Mouse (Mus musculus) liver, postnatal 0 days (tissue): ENCODE measurements around the gene Nav2. TPM values are rescaled to one million over a fixed set of nuclear protein-coding genes. Genes with fewer than 3 reads are reported as not detected.

Experiments
- ATAC-seq: fragments of 200-750 bp; cut with Nextera tagmentation; 2 replicates; pipeline ENCODE4 v1.8.0; 2017; ENCODE audit warnings: mild to moderate bottlenecking, moderate library complexity
- DNase-seq: peaks from one replicate; pipeline ENCODE4 v3.0.0-alpha.2; 2016
- H3K27ac ChIP-seq: fragments of 300-500 bp; sonication (generic); 2 replicates; pipeline ENCODE4 v1.5.1; 2014; ENCODE audit warnings: antibody characterized with exemption, moderate library complexity, mild to moderate bottlenecking, low read depth
- H3K27me3 ChIP-seq: fragments of 300-500 bp; sonication (generic); 2 replicates; pipeline ENCODE4 v1.6.1; 2014; ENCODE audit warnings: low read length, control low read depth, mixed read lengths; ENCODE audit not compliant: insufficient read depth
- H3K36me3 ChIP-seq: fragments of 300-500 bp; sonication (generic); replicated peaks from 2 replicates; pipeline ENCODE4 v1.6.1; 2014; ENCODE audit warnings: mild to moderate bottlenecking, control low read depth, low read length, moderate library complexity, mixed read lengths; ENCODE audit not compliant: insufficient read depth
- H3K4me1 ChIP-seq: fragments of 300-500 bp; sonication (generic); 2 replicates; pipeline ENCODE4 v1.6.1; 2014; ENCODE audit warnings: antibody characterized with exemption, mild to moderate bottlenecking, control low read depth; ENCODE audit not compliant: insufficient read depth
- H3K4me2 ChIP-seq: fragments of 300-500 bp; sonication (generic); 2 replicates; pipeline ENCODE4 v1.6.1; 2014; ENCODE audit warnings: low read depth, mild to moderate bottlenecking, low read length, moderate library complexity, mixed read lengths
- H3K4me3 ChIP-seq: fragments of 300-500 bp; sonication (generic); 2 replicates; pipeline ENCODE4 v1.5.1; 2014; ENCODE audit warnings: low read depth, low read length
- H3K9ac ChIP-seq: fragments of 300-500 bp; sonication (generic); replicated peaks from 2 replicates; pipeline ENCODE4 v1.6.1; 2014; ENCODE audit warnings: mild to moderate bottlenecking, moderate library complexity
- H3K9me3 ChIP-seq: fragments of 300-500 bp; sonication (generic); 2 replicates; pipeline ENCODE4 v1.6.1; 2016; ENCODE audit warnings: mild to moderate bottlenecking, control low read depth, low read length, mixed read lengths
- CTCF ChIP-seq: sonication (generic); IDR thresholded peaks from 2 replicates; pipeline ENCODE4 v1.5.1; 2016; ENCODE audit warnings: antibody characterized with exemption, low read depth
- EP300 ChIP-seq: IDR thresholded peaks from 2 replicates; pipeline ENCODE4 v1.6.1; 2016; ENCODE audit warnings: antibody characterized with exemption, low read depth, mild to moderate bottlenecking
- WGBS: fragments of 180-500 bp; shearing (Covaris S2); extraction: QIAGEN DNeasy Blood & Tissue Kit; methylation state at CpG from one replicate; pipeline ENCODE4 v1.1.7; 2014; ENCODE audit not compliant: insufficient replicate concordance; 5-methylcytosine and 5-hydroxymethylcytosine counted together
- polyA plus RNA-seq: library from polyadenylated mRNA; unstranded; fragments of >200 nt; fragmentation: Nextera tagmentation; extraction: Ambion mirVana; gene quantifications from 2 replicates; pipeline ENCODE4 v1.2.1, GENCODE M21; 2015

Gene Nav2
- polyA plus RNA-seq, 1 experiment from 2014 or later: 3.3 TPM

DNA sequence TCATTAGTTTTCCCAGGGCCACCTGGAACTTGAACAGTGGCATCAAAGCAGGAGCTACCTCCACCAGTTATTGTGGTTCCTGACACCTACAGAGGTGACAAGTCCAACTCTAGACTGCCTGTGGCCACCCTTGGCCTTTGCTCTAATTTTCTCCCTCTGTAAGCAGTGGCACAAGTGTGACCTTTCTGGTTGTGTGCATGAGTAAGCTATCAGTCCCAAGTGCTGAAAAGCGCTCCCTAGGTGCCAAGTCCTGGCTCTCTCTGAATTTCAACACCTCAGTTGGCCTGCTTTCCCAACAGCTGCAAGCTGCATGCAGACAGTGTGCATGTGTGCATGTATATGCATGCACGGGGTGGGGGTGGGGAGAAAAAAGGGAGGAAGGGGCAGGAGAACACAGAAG lies 324.5 kb downstream of the Nav2 start:
- no peak overlapping the region for H3K4me2 ChIP-seq
- no peaks in the 10 kb centered on the region for H3K36me3 ChIP-seq
- H3K27me3 ChIP-seq: no peaks in the 10 kb centered on the region
- DNase-seq (no peak), ATAC-seq (peak; percentile 79)
- no peak overlapping the region for H3K9ac ChIP-seq
- no peak overlapping the region for H3K4me3 ChIP-seq
- WGBS: 64% methylated on average over 2 of the region's 2 CpGs
- H3K27ac ChIP-seq: no peak overlapping the region
- TF ChIP-seq CTCF: no peak
- H3K4me1 ChIP-seq: no peaks in the 10 kb centered on the region
- no peaks in the 10 kb centered on the region for H3K9me3 ChIP-seq

- Histone ChIP-seq H3K4me2 (no peak overlapping the region), H3K4me3 (no peak overlapping the region), H3K27ac (no peak overlapping the region), H3K36me3 (no peaks in the 10 kb centered on the region), H3K9me3 (no peaks in the 10 kb centered on the region), H3K9ac (no peak overlapping the region), H3K4me1 (no peaks in the 10 kb centered on the region), H3K27me3 (no peaks in the 10 kb centered on the region)
- no peak for TF ChIP-seq EP300
- no peak for TF ChIP-seq CTCF
- ATAC-seq (no peak), DNase-seq (no peak)
- 61% methylated on average over 8 of the region's 8 CpGs for WGBS
These were observed 325.8 kb downstream of the Nav2 start for GRCm38 (mm10) chr7:49234288-49234687.

DNA sequence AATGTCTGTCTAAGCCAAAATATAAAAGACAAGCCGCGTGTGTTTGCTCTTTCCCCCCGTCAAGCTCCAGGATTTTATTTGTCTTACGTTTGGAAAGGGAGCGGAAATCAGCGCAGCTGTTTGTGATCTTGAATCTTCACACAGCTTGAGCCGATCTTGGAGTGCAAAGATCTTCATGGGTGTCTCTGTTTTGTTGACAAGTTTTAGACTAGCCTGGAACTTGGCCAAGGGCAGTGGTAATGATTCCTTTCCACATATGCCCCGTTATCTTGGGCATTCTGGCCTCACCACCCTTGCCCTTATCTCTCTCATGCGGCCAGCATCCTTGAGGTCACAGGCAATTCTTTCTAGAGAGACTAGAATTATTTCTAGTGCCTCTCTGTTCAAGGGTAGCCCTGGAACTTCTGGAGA lies 326.8 kb downstream of the Nav2 start:
- DNase-seq: no peak
- Histone ChIP-seq H3K27ac (no peak overlapping the region), H3K9me3 (no peaks in the 10 kb centered on the region), H3K27me3 (no peaks in the 10 kb centered on the region), H3K9ac (no peak overlapping the region), H3K4me1 (no peaks in the 10 kb centered on the region), H3K36me3 (no peaks in the 10 kb centered on the region), H3K4me2 (no peak overlapping the region), H3K4me3 (no peak overlapping the region)
- peak; percentile 43; the same call in 1 of the 2 replicates for ATAC-seq
- WGBS: 57% methylated on average over 9 of the region's 9 CpGs
- TF ChIP-seq CTCF (no peak), EP300 (0 out of 2 replicates have a peak, but pooled peaks have one; percentile 53)

DNA sequence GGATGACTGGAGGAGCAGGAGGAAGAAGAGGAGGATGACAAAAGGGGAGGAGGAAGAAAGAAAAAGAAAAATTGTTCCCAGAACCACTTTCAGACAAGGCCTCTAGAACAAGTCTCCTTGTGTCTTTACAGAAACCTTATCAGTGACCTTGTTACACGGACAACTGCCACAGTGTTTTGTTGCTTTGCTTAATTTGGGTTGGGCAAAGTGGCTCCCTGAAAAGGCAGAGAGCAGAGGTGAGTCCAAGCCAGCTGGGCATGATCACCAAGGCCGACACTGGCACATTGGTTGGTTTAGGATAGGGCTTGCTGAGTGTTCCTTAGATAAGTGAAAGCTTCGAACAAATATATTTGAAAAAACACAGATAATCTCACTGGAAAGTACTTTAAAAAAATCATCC lies 327.3 kb downstream of the Nav2 start:
- Histone ChIP-seq H3K27me3 (no peaks in the 10 kb centered on the region), H3K4me3 (no peak overlapping the region), H3K36me3 (no peaks in the 10 kb centered on the region), H3K4me1 (no peaks in the 10 kb centered on the region), H3K9me3 (no peaks in the 10 kb centered on the region), H3K27ac (no peak overlapping the region), H3K9ac (no peak overlapping the region), H3K4me2 (no peak overlapping the region)
- WGBS: 51% methylated on average over 3 of the region's 3 CpGs
- DNase-seq: no peak
- ATAC-seq: no peak
- no peak for TF ChIP-seq CTCF
- TF ChIP-seq EP300: no peak

- TF ChIP-seq EP300: no peak
- no peak for TF ChIP-seq CTCF
- H3K4me3 ChIP-seq: no peak overlapping the region
- WGBS: 55% methylated on average over 7 of the region's 7 CpGs
These were observed 331.9 kb downstream of the Nav2 start for GRCm38 (mm10) chr7:49240461-49240860.

DNA sequence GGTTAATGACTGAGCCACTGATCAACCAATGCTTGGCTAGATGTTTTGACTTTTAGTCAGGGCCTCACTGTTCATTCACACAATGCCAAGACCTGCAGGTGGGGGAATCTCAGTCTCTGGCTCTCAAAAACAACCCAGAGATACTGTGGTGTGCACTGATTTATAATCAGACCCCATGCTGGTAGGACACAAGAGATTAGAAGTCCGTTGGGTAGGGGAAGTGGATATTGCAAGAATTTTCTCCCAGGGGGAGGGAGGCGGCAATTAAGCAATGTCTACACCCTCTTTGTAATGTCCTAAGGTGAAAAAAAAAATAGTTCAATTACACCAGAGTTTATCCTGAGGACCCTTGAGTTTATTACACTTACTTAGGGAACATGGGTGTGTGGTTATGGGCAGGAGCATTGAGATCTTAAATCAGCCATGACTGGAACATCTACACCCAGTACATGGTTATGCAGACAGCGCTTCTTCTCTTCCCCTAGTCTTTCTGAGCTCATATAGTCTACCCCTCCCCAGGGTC lies 332.8 kb downstream of the Nav2 start:
- no peak for TF ChIP-seq EP300
- no peak for TF ChIP-seq CTCF
- Histone ChIP-seq H3K27me3 (peaks cover 6% of the 10 kb centered on the region), H3K4me3 (no peak overlapping the region), H3K4me1 (peaks cover 7% of the 10 kb centered on the region; the same call in 1 of the 2 replicates), H3K9me3 (no peaks in the 10 kb centered on the region), H3K27ac (no peak overlapping the region), H3K4me2 (no peak overlapping the region), H3K36me3 (no peaks in the 10 kb centered on the region), H3K9ac (no peak overlapping the region)
- DNase-seq (no peak), ATAC-seq (no peak)
- 53% methylated on average over 3 of the region's 3 CpGs for WGBS

More at GRCm38 (mm10) chr7:49240461-49240860, 331.9 kb downstream of the Nav2 start:
- H3K27ac ChIP-seq: no peak overlapping the region
- no peaks in the 10 kb centered on the region for H3K9me3 ChIP-seq
- H3K27me3 ChIP-seq: 0 out of 2 replicates have a peak, but pooled peaks cover 3% of the 10 kb centered on the region
- DNase-seq: no peak
- 0 out of 2 replicates have a peak, but pooled peaks cover 3% of the 10 kb centered on the region for H3K4me1 ChIP-seq
- no peak for ATAC-seq
- no peaks in the 10 kb centered on the region for H3K36me3 ChIP-seq
- no peak overlapping the region for H3K4me2 ChIP-seq
- H3K9ac ChIP-seq: no peak overlapping the region
